Mouse (Mus musculus) brain, embryonic 14.5 days (tissue): ENCODE data around the gene Ror2.

Experiments
- CTCF ChIP-seq: fragments of 200-500 bp; IDR thresholded peaks from 2 replicates; pipeline ENCODE4 v1.5.1; 2012; ENCODE audit warnings: inconsistent platforms, mild to moderate bottlenecking, moderate library complexity, borderline replicate concordance; ENCODE audit not compliant: insufficient read depth, insufficient read length; ENCODE audit errors: extremely low read depth
- POLR2A ChIP-seq: fragments of 200-500 bp; IDR thresholded peaks from 2 replicates; pipeline ENCODE4 v1.6.1; 2012; ENCODE audit warnings: mild to moderate bottlenecking, inconsistent platforms, borderline replicate concordance; ENCODE audit not compliant: poor library complexity, insufficient read depth, insufficient read length, severe bottlenecking; ENCODE audit errors: extremely low read depth

DNA sequence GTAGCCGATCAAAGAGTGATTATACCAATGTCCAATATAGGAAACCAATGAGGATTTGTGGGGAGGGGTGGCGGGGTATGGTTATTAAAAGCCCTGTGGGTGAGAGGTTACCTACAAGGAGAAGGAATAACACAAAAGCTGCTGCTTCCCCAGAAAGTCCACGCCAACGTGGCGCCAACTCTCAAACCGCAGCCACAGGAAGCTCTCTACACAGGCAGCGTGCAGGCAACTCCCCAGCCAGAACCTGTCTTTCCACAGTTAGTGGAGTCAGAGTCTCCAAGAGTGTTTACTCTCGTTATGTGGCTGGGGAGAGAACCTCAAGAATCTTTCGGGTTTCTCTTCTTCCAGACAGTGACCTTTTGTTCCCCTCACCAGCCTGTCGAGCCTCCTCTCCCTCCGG is 220.8 kb downstream of the Ror2 start:
- TF ChIP-seq CTCF: no peak
- TF ChIP-seq POLR2A: no peak
